Mouse (Mus musculus): ENCODE data around the gene Slc8a1.

Slc8a1 gene

DNA sequence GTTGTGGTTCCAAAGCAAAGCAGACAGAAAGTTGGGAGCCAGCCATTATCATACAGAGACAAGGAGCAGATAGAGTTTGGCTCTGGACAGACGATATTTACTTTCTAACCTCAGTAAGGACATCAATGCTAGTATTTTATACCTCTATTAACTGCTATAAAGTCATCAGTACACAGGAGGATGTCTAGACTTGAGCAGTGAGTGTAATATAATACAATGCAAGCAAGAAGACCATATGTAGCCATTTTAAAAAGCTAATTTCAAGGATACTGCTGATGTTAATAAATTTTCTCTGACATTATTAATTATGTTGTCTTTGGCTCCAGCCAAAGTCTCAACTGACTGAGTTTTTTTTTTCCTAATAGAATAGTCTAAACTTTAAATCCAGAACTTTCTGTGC lies 402.7 kb downstream of the Slc8a1 start:
- DNase-seq: no peak

Data from thymus, postnatal 14 days (tissue).